Mouse (Mus musculus) urinary bladder, postnatal 14 days (tissue): Measurements from ENCODE around the gene Tubd1.

Source experiments
- DNase-seq: peaks from one replicate; pipeline ENCODE4 v3.0.0; 2021; ENCODE audit warnings: low spot score

Tubd1 gene

DNA sequence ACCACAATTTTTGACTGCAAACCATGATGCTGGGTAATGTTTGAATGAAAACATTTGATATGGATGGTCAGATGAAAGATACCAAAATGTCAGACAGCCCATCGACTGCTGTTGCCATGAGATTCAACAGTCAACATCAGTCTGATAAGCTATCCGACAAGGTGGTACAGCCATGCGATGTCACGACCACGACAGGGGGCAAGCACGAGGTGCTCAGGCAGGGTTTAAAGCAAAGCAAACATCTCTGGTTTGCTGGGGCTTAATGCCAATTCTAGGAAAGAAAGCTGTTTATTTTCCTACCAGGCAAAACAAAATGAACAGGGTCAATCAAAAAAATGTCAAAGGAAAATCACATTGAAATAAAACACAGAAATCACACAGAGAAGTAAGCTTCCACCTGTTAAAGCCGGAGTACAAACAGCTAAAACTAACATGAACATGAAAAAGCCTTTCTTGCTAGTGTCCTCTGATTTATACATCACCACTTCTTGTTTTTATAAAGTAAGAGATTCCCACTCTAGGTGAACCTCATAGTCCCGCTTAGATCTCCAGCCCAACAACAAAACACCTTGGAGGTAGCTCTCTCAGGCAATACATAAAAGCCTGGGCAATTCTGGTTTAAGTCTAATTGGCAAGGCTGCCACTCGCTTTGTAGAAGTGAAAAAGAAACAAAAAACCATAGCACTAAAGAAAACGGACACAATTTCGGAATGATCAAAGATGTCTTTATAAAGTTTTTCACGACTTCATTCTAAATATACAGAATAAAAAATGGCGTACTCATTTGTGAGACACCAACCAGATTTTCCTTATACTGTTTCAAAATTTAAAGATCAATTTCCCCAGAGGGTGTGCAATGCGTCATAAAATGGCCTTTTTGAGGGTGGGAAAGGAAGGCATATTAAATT, 39.5 kb downstream of the Tubd1 start:
- DNase-seq: no peak

DNA sequence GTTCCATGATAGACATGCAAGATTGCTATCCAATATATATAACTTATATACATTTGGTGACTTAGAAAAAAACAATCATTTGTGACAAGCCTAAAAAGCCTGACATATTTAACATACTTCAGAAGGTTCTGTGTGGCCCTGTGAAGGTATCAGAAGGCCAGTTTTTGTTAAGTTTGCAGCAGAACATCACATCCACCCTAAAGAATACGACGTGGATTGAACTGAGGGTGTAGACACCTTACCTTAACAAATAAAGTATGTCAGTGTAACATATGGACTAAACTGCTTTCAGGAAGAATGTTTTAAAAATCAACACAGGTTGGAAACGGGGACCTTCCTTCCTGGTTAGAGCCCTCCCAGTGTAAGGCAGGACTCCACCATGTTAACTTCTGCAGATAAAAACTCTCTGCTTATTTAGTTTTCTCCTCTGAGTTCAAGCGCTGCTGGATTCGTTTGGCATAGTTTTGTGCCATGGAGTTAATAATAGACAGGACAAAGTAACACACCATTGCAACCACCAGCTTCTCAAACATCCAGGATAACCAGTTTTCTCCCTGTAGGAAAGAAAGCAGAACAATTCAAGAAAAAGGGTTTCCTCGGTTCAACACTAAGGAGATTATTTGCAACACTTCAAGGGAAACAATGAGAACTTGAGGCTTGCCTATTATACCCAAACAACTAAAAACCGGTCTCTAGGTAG, 40.3 kb downstream of the Tubd1 start:
- DNase-seq: no peak

DNA sequence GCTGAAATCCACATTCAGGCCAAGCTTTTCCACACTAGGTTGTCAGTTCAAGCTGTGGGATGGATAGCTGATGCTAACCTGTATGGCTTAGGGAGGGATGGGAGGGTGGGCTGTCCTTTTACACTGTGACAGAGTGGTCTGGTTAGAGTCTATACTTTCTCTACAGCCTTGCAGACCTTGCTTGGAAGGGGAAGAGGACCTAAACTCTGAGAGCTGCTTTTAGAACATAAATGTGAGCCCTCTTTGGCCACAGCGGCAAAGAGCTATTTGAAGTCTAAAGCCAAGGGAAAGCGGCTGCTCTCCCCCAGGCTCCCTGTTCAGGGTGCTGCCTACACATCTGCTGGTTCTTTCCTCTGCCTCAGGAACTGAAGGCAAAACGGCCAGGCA, 40.8 kb downstream of the Tubd1 start:
- DNase-seq: no peak

DNA sequence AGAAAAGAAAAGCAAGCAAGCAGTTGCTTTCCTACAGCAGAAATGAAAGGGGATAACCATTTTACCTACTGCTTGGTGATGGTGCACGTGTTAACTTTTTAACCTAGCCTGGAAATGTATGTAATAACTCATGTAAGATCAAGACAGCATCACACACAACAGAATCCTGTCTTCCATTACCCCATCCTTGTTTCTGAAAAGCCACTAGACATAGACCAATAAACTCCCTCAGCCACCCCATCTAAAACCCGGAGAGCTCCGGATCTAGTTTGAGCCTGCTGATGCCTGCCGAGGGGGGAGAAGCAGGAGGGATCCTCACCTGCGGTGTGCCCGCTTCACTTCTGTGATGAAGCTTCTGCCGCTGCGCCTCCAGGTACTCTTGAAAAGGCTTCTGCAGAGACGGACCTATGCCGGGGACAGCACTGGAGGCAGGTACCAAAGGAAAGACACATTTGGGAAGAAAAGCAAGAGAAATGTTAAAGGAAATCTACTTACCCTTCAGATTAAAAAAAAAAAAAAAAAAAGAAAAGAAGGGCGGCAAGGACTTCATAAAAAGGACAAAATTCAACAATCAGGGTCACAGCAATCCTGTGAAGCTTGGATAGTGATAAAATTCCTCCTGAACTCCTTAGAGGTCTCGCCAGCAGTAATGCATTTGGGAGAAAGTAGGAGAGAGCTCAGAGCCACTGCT, 41.5 kb downstream of the Tubd1 start:
- DNase-seq: no peak

DNA sequence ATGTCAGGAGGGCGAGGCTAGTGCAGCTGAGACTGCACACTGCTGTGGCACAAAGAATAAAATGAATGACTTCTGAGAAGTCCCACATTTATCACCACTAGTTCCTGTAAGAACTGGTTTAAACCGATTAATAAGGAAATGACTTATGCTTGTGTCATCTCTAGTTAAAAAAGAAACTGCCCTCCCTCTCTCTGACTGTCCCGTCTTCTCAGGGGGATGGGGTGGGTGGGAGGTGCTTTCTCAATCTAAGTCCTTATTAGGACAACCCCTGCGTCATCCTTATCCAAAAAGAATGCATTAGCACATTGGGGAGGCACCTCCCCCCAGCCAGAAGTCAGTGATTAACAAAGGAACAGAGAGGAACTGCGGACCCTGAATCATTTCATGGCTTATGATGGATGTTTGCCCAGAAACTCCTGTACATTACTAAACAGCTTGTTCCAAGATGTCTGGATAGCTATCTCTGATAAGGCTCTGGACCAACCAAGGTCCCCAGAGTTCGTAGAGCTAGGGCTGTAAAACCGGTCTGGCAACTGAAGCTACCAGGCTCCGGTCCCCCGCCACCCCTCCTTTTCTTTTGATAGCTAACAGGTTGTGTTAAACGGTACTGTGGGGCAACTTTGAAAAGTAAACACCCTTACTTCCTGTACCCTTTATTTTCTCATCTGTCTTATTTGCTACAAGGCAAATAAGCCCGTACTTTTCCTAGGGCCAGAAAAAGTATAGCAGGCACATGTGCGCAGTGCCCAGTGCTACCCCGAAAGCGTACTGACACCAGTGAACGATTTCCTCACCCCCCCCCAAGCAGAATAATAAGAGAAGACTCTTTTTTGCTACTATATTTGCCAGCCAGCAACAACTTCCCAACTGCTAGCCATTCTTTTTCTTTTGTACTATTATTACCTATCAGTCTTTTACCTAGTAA, 42.3 kb downstream of the Tubd1 start:
- peak; percentile 92 for DNase-seq

DNA sequence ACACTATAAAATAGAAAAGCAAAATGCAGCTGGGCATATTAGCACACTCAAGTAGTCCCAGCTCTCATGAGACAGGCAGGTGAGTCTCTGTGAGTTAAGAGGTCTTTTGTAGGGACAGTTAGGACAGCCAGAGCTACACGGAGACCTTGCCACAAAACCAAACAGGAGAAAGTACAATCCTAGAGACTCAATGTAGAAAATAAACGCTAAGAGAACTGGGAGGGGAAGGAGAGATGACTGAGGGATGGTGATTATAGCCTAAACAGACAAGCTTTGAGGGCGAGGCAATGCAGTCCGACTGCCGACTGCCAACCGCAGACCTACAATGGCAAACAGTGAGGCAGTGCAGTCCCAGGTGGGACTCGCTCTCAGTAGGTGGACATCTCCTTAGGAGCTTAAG, 43.0 kb downstream of the Tubd1 start:
- DNase-seq: no peak

DNA sequence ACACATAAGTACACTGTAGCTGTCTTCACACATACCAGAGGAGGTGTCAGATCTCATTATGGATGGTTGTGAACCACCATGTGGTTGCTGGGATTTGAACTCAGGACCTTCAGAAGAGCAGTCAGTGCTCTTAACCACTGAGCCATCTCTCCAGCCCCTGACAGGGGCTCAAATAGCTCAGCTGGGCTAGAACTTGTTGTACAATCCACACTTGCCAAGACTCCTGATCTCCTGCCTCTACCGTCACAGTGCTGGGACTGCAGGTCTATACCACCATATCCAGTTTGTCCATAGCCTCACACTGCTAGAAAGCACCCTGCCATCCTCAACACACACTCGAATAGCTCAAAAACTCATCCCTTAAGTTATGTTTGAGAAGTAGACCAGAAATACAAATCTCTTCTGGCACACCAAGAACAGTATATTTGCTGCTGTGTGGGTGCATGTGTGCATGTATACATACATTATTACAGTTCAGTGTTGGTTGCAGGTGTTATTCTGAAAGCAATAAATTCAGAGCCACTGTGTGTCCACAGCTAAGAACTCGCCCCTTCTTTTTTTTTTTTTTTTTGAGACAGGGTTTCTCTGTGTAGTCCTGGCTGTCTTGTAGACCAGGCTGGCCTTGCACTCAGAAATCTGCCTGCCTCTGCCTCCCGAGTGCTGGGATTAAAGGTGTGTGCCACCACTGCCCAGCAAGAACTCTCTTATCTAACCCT, 44.0 kb downstream of the Tubd1 start:
- no peak for DNase-seq

DNA sequence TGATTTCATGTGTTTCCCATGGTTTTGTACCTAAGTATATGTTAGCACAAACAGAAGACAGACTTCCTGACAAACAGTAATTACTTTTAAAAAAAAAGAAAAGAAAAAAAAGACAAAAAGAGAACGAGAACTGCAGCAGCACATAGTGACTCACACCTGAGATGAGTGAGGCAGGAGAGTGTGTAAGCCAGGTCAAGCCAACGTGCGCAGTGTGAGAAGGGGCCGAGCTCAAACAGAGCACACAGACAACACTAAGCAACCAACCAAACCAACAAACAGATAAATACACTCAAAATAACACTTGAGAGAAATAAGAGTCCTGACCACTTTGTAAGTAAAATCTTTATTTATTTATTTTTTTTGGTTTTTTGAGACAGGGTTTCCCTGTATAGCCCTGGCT, 45.3 kb downstream of the Tubd1 start:
- DNase-seq: no peak

DNA sequence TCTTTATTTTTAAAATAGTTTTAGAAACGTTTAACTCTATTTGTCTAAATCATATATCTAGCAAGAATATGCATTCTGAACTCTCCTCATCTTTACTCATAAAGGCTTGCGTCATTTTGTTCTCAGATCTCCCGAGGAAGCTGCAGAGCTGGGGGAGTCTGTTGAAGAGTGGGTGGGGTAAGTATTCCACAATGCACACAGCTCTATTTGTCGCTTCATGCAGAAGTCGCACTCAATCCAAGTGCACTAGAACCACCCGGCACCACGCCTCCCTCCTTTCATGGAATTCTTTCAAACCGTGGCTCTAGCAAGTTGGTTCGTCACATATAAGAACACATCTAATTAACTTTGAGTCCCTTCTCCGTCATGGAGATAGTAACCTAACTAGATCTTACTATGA, 45.8 kb downstream of the Tubd1 start:
- DNase-seq: no peak

DNA sequence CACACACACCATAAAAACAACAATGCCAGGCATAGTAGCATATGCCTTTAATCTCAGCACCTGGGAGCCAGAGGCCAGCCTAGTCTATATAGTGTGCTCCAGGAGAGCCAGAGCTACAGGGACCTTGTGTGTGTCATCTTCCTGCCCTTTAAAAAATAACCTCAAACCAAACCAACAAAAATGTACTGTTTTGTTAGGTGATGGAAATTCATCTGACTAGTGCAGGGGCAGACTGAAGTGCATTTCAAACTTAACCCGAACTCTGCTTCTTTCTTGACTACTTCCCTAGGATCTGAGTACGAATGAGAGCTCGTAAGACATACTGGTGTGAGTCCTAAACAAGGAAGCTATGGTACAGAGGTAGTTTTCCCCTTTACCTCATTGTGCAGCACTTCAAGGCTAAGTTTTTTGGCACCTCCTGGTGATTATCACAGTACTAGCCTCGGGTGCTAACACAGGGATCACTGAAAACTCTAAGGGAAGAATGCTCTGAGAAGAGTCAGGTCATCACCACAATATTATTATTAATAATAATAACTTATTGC, 46.6 kb downstream of the Tubd1 start:
- no peak for DNase-seq

DNA sequence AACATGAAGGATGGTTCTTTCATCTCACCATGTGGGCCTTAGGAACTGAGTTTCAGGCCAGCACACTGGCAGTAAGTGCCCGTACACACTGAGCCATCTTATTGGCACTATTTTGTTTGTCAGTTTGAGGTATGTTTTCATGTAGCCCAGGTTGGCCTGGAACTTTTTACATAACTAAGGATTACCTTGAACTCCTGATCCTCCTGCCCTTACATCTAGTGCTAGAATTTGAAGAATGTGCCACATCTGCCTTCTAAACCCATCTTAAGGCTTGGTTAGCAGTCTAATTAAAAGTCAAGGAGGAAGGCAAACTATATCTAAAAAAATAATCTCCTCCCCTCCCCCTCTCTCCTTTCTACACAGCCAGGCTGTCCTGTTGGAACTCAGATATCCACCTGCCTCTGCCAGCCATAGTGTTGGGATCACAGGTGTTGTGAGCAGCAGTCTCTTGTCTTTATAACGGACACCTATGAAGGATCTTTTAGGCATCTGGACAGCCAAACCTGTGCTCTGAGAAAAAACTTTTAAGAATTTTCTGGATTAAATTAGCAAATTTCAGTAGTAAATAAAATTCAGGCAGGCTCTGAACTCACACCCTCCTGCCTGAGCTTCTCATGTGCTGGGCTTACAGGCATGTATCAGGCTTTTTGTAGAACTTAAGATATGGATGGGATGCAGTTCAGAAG, 47.3 kb downstream of the Tubd1 start:
- DNase-seq: no peak

DNA sequence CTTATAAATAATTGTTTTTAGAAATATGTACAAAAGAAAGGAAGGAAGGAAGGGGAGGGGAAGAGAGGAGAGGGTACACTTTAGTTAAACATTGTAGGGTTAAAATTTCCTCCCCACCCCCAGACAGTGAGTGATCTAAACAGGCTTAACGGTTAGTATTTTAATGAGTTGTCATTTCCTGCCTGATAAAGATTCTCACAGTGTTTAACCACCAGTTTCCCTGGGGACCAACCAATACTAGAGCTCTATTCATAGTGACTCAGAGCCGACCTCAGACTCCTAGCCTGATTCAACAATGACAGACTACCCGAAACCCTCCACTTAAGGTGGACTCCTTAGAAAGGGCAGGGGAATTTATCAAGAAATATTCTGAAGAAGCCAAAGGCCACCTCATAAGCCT, 48.2 kb downstream of the Tubd1 start:
- DNase-seq: no peak

DNA sequence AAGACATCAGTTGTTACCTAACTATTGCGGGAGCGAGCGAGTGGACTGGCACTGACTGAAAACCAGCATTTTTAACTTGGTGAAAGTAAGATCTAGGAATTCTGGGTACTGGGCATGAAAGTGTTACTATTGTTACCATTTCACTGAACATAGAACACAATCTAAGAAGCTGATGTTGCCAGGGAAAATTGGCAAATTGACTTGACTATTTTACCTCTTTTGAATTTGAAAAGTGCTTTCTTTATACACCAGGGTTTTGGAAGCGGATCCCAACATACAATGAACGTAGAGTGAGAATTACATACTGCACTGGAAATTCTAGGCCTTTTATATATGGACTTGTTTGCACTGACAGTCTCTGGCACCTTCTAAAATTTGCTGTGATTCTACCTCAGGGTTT, 48.7 kb downstream of the Tubd1 start:
- DNase-seq: no peak

DNA sequence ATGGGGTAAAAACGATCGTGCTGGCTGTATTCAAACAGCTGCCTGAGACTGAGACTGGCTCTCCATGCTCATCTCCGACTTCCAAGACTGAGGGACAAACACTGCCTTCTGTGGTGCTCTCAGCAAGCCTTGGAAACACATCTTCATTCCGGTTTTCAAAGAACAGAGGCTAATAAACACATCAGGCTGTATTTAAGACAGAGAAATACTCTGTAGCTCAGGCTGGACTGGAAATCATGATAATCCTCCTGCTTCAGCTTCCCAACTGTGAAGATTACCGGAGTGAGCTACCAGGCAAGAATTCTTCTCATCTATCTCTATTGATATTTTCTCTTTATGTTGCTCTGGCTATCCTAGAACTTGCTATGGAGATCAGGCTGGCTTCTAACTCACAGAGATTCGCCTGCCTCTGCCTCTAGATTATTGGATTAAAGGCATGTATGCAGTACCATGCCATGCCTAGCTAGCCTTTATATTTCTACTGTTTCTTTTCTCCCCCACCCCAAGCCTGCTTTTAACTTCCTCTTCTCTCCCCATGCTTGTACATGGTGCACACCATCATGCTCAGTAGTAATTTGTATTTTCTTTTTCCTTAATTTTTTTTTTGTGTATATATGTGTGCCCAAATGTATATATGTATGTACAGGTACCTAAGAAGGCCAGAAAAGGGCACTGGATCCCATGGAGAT, 49.5 kb downstream of the Tubd1 start:
- no peak for DNase-seq

DNA sequence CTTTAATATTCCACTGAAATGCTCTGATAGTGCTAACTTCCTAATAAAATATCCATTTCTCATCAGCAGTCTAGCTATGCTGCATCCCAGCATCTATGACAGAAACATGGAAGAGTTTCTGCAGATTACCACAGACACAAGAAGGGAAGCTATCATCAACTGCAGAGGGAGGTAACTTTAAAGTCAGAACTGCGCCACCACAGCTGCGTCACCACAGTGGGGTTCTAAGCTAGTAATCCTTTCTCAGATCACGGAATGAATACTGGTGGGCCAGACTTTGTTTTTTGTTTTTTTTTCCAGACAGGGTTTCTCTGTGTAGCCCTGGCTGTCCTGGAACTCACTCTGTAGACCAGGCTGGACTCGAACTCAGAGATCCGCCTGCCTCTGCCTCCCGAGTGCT, 50.6 kb downstream of the Tubd1 start:
- DNase-seq: no peak

DNA sequence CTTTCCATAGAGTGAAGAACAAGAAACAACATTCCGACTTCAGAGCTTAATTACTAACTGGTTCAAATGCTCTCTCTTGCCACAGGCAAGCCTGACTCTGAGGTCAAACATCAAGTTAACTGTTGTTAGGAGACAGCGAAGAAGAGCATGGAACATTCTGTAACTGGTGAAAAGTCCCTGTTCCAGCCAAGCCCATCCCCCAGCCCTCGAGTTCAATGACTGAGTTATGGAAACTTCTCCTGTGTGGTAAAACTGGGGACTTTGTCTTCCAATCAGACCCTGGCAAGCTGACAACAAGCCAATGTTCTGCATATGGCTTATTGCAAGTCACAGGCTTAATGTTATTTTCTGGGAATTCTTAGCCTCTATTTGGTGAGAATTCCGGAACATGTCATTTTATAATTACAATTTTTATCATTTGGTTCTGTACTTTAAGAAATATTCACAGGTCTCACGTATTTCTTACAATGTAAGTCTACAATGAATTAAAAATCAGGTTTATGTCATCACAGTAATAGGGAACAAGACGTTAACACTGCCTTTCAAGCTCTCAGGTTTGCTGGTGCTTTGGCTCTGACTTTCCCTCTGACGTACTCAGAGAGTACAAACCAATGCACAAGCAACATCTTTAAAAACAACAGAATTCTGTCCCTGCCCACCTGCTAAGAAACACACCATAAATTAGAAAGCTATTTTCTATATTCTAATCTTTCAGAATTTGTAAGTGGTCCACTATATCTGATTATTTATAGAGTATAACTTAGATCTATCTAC, 51.6 kb downstream of the Tubd1 start:
- DNase-seq: peak; percentile 50

DNA sequence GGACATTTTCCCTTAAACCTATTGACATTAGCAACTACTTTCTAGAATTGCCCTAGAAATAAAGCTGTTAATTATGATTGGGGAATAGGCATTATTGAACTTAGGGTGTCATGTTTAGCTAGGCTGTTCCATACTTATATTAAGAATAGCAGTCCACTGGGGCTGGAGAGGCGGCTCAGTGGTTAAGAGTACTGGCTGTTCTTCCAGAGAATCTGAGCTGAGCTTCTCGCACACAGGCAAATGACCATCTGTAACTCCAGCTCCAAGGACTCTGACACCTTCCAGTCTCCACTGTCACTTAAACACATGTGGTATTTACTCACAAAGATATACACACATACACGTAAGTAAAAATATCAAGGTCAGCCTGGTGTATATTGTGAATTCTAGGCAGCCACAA, 52.2 kb downstream of the Tubd1 start:
- no peak for DNase-seq

DNA sequence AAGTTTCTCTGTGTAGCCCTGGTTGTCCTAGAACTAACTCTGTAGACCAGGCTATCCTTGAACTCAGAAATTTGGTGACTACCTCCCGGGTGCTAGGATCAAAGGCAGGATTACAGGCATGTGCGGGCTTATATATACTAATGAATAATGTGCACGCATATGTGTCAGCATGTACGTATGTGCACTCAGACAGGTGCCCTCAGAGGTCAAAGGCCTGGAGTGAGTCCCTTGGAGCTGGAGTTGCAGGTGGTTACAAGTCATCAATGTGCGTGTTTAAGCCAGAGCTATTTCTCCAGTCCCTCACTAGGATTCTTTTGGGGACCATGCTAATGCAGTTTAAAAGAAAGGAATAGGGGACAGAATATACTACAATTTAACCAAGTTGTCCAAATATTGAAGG, 53.4 kb downstream of the Tubd1 start:
- DNase-seq: no peak

DNA sequence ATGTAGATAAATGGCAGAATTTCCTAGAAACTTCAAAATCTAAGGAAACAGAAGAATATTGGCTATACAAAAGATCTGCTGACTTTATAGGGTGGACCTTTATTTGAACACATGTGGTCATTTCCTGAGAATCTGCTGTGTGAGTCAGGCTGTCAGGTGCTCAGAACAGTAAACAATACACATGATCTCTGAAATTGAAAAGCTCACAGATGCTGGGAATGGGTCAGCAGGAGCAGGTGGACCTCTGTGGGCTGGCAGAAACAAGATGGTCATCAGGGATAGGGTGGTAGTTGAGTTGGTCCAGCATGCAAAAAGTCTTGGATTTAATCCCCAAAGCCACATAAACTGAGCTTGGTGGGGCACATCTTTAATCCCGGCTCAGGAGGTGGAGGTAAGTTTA, 53.8 kb downstream of the Tubd1 start:
- no peak for DNase-seq
